Mouse (Mus musculus) telencephalon, adult 2 months (tissue): ENCODE results near the gene Il20ra.
"Not testable (repeated sequence)": the region's sequence is repeated elsewhere in the genome, so short reads cannot be mapped to it uniquely, and the experiment has no call there.

Experiments used
- DNase-seq: peaks from one replicate; pipeline ENCODE4 v3.0.0-alpha.2; 2011; ENCODE audit warnings: low read depth, low spot score

Il20ra gene

DNA sequence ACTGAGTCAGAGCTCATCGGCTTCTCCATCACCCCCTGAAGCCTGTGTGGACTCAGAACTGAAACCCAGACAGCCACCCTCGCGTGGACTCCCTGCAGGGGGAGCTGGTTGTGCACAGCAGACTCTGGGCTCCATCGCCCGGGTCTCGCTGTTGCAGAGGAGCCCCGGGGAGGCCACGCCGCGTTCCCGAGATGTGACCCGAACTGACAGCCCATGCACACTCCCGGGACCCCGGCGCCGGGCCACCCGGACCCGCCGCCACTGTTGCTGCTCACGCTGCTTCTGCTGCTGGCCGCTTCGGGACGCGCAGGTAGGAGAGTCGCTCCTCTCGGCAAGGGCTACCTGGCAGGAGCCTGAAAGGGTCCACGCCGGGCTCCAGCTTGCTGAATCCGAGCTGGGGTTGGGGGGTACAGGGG, at the start of gene Il20ra:
Il20ra (plus strand) TSS at position 150 of the 416 bp plus-strand sequence.
- DNase-seq: no peak

DNA sequence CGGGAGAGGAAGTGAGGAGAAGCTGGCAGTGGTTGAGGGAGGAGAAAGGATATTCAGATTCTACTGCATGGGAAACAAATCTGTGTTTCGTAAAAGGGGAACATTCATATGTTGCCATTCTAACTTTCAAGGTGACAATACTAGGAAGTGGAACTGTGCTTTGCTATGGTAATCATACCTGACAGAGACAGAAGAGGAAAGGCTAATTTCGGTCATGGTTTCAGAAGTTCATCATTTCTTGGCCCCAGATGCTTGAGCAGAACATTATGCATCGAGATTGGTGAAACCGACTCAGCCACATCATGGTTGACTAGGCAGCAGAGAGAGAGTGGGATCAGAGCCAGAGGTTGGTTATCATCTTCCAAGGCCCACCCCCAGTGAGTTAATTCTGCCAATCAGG, 43.4 kb upstream of the Il20ra start:
- DNase-seq: no peak

DNA sequence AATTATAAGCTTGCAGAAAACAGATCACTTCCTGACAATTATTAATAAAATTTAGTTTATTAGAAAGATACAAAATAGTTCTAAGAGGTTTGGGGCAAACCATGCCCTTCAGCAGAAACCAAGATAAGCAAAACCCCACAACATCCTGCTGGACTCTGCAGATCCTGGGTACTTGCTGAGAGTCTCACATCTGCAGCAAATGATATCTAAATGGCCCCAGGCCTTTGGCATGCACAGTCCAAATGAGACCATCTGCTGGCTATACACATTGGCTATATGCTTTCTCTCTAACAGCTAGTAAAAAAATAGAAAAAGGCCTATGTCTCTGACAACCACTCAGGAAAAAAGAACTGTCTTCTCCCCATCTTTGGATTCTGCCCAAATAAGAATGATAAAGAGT, 40.4 kb upstream of the Il20ra start:
- DNase-seq: no peak

DNA sequence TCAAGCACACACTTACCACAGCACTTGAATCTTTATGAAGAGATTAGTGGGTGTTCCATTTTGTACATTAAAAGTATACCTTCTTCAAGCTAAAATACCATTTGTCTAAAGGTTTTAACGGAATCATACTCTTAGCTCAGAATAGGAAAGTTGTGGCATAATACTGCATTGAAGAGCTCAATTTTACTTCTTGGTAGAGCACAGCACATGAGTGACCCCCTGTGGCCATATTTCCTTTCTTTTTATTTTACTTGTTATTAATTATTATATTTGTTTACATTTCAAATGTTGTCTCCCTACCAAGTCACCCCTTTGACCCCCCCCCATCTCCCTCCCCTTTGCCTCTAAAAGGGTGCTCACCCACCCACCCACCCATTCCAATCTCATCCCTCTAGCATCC, 39.2 kb upstream of the Il20ra start:
- DNase-seq: no peak

DNA sequence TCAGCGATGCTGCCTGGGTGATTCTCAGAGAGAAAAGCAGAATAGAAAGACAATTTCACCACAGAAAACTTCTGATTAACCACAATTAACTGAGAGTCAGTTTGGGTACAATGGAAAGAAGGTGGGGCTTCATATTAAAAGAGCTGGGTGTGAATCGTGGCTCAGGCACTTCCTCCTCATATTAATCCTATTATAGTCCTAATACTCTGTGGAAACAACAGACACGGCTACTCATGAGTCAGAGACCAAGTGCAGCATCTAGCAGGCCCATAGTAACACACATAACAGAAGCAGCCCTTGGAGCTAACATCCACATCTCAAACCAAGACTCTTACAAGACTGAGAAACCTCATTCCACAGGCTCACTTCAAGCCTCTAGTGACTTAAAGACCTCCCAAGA, 24.7 kb upstream of the Il20ra start:
- no peak for DNase-seq

DNA sequence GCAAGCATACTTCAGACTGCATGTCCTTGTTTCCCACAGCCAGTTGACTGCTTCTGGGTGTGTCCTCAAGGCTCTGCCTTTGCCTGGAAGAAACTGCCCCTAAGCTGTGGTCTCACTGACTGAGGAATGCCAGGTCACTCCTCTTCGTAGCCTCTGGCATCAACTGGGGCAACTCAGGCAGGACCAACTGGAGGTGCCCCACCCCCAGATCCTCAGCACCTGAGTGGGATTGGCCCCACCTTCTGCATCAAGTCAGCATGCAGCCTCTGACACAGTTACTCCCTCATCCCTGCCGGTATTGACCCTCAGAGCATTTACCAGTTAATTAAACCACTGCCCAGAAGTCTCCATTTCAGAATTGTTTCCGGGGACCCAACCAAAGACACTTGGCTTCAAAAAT, 21.1 kb upstream of the Il20ra start:
- DNase-seq: no peak

DNA sequence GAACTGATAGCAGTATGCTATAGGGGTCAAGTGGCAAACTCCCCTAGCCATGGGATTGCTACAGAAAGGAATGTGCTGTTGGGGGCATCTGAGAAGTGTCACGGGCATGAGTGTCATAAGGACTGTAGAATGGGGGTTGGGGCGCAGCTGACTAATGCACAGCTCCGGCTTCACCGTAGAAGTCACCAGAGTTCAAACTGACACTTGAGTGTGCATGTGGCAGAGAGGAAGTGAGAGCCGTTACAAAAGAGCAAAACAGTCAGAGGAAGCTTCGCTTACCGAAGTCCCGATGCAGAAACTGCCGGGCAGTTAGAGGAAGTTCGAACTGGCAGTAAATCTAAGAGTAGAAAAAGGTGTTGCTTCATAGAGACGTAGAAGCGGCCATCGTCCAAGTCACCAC, 20.6 kb upstream of the Il20ra start:
- DNase-seq: peak; percentile 32

DNA sequence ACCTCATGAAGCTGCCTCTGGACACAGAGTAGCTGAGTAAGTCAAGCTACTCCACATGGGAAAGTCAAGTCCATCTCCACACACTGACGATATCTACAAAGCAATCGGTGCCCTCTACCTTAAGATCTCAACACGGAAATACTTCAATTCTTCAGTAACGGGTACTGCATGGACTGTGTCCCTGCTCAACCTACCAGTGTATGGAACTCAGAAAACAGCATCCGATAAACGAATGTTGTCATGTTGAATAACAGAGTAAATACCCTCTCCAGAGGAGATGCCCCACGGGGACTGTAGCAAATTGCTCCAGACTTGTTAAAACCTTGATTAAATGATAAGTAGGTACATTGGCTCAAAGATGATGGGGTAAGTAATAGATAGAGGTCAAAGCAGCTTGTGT, 20.0 kb upstream of the Il20ra start:
- DNase-seq: no peak

DNA sequence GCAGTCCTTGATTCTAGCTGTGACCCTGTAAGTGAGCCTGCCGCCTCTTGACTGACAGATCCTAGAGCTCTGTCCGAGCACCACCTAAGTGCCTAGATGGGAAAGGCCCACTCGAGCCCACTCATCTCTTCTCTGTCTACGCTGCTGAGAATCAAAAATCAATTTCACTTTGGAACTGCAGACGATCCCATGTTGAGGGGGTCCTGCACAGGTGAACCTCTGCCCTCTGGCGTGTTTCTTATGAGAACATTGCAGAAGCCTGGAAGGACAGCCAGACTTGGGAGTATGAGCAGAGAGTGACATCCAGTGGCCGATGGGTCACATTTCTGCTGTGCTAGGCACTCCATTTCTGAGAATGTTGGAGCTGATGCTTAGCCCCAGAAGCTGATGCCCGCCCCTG, 19.4 kb upstream of the Il20ra start:
- peak; percentile 38 for DNase-seq

DNA sequence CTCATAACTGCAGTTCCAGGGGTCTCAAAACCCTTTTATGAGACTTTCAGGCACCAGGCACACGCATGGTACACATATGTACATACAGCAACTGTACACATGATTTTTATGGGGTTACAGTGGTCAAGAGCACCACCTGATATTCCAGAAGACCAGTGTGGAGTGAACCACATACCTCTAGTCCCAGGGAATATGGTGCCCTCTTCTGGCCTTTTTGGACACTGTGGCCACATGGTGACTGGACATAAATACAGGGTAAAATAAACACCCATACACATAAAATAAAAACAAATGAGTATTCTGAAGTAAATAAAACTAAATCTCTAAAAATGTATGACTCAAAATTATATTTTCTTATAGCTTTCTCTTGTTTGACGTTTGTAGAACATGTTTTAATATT, 18.7 kb upstream of the Il20ra start:
- no peak for DNase-seq

DNA sequence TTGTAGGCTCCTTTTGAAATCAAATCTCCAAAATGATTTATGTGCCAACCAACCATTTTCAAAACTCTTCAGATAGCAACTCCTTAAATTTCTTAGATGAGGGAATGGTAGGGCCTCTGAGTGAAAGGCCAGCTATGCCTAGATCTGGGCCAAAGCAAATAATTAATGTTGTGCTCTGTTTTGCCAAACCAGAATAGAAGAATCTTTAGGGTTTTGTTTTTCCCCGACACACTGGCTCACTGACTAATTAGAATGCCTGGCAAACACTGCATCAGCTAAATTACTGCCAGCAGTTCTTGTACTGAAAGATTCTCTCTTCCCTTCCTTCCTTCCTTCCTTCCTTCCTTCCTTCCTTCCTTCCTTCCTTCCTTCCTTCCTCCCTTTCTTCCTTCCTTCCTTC, 13.0 kb upstream of the Il20ra start:
- no peak for DNase-seq

DNA sequence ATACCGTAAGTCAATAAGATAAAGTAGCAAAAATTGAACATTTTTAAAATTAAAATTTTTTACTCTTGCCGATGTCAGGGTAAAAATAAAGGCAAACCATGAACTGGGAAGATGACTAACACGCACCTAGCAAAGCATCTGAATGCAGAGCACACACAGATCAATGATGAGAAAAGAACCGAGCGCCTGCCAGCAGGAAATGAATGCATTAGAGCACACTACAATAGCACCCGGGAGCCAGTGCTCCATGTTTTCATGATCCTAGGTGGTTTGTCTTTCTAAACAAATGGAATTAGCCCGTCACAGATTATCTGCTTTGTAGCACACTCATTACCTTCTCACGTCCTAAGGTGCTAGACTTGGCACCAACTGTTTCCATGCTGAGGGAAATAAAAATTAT, 7.9 kb upstream of the Il20ra start:
- no peak for DNase-seq

DNA sequence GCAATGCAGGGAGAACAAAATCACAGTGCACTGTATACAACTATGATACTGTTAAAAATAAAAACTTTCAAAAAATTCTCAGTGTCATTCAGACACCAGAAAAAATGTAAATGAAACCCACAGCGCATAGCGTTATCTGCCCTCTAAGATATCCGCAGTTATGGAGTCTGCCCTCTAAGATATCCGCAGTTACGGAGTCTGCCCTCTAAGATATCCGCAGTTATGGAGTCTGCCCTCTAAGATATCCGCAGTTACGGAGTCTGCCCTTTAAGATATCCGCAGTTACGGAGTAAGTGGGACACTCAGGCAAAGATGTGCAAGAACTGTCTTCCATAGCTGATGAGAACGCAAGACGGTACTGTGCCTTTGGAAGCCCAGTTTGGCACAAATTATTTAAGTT, 4.6 kb upstream of the Il20ra start:
- no peak for DNase-seq

DNA sequence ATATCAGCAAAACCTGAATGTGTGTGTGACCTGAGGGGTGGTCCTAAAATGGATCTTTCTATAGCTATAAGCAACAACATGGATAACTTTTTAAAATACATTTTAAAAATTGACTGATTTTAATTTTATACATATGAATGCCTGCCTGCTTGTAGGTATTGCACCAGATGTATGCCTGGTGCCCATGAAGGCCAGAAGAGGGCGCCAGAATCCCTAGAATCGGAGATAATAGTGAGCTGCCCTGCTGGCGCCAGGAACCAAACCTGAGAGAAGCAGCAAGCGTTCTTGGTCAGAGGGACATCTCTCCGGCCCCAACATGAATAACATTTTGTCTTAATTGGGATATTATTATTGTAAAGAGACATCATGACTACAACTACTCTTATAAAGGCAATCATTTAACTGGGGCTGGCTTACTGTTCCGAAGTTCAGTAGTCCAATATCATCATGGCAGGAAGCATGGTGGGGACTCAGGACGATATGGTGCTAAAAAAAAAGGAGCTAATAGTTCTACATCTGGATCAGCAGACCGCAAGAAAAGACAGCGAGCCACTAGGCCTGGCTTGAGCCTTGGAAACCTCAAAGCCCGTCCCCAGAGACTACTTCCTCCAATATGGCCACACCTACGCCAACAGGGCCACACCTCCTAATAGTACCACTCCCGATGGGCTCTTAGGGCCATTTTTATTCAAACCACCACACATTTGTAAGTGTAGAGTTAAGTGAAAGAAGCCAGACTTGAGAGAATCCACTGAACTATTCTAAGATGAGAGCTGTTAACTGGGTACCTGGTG, 3.9 kb upstream of the Il20ra start:
- DNase-seq: no peak

DNA sequence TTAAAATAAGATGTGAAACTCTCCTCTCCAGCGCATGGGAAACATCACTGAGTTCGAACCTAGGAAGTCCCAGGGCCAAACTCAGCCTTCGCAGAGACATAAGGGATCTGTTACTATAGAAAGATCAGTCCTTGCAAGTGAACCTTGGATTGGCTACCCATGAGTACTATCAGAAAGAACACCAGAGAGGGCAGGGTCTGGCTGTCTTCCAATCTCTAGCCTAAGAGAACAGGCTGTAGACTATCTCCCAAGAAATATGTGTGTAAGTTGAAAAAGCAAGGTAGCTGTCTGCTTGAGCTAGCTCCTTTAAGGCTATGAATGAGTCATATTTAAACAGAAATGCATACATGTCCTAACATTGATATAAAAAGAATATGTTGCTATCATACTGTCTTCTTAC, 1.4 kb upstream of the Il20ra start:
- no peak for DNase-seq

DNA sequence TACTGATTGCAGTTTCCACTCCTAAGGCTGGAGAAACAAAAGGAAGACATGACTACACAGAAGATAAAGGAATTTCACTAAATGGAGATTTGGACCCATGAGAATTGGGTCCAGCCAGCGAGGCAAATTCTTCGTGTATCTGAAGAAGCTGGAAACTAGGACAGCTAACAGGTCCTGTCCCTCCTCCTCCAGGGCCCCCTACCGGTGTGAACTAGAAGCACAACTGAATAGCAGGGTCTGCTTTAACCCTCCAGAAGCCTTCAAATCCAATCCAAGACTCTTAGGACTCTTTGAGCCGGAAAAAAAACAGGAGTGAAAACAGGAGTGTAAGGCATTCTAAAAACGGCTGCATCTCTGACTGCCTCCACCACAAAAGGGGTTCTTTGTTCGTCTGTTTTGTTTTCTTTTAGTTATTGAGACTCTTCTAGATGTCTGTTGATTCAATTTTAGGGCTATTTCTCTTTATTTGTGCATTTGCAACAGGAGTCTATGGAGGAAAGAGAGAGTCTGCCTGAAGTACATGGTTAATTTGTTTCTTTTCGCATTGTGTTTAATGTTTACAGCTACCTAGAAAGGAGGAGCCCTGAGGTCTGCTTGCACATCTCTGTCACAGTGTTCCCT, 709 bp upstream of the Il20ra start:
- DNase-seq: no peak

DNA sequence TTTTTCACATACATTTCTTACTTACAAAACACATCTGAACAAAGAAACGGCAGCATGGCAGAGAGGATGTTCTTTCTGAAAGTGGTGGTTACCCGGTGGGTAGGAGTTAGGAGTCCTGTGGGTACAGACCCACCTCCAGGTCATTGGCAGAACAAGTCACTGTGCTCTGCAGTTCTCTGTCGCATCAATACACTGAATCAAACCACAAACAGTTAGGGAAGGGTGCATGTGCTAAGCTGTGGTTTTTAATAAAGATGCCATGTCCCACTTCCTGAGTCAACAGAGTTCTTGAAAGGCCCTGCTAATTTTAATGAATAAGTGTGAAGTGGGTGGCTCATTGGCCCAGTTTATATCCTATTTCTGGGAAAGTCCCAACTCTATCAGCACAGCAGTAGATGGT, 6.3 kb downstream of the Il20ra start:
- DNase-seq: no peak

DNA sequence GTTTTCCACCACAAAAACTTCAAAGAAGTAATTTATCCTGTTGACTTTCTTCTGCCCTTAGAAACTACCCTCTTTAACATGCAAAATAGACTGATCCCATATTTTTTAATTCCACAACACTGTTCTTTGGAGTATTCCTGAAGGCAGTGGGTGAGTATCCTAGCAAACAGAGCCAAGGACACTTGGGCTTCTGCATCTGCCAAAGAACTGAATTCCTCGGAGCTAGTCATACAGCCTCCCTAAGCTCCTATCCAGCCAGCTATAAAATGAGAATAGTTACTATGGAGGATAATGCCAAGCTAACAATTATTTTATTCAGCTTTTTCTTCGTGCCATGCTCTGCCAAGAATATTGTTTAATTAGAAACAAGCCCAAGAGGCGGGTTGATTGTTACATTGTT, 9.9 kb downstream of the Il20ra start:
- DNase-seq: no peak

DNA sequence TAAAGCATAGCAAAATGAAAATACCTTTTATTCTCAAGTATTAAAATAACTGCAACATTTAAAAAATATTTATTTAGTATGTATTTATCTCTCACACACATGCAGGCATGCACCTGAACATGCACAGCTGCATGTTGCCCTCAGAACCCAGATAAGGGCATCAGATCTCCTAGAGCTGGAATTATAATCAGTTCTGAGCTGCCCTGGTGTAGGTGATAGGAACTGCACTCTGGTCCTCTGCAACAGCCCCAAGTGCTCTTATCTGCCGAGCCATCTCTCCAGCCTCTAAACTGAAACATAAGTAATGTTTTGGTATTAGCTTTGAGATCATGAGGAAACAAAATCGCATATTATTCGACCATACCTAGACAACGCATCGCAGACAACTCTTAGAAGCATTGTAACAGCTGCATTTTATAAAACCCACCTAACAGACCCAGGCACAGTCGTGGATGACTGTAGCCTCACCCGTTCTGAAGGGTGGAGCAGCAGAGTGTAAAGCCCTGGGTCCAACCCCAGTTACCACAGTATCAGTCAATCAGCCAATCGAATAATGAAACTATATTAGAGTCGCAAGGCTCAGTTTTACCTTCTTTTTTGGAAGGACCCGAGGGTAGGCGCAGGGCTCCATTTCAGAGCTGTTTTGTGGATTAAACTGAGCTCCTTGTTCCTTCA, 11.9 kb downstream of the Il20ra start:
- DNase-seq: no peak

DNA sequence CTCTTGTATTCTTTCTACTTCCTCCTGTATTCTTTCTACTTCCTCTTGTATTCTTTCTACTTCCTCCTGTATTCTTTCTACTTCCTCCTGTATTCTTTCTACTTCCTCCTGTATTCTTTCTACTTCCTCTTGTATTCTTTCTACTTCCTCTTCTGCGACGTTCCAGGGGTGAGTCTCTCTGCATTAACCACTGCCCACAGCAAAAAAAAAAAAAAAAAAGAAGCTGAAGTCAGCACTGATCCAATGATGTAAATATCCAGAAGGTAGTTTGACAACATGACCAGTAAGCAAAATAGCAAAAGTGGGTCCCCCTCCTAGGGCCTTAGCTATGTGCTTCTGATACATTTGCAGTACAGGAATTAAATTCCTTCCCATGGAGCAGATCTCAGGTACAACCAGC, 26.1 kb downstream of the Il20ra start:
- not testable (repeated sequence) for DNase-seq

DNA sequence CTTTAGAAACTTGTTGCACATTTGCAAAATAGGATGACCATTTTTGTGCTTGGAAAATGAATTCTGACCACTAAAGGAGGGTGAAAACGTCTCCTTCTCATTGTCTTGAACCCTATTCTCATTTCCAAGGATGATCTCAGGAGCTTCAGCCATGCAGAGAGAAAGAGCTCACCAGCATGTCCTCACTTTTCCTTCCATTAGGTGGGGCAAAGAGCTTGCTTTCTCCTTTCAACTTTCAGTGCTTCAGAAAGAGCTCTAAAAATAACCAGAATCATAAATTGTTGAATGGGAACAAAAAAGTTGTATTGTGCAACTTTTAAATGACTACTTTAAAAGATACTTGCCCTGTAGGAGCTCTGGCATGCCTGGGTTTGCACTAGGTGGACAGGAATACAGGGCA, 33.3 kb downstream of the Il20ra start:
- DNase-seq: no peak

DNA sequence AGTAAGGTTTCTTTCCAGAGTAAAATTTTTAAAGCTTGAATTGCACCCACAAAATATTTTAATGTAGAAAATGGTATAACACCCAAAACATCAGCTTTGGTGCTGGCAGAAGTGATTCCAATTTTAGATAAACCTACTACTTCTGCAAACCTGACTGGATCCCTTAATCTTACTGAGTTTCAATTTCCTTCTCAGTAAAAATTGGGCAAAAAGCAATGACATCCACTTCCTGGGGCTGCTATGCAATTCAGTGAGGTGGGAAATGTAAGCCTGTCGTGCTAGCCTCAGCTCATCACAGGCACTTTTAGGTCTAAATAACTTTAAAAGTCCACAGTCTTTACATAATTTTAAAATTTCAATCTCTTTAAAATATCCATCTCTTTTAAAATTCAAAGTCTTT, 33.8 kb downstream of the Il20ra start:
- DNase-seq: no peak

DNA sequence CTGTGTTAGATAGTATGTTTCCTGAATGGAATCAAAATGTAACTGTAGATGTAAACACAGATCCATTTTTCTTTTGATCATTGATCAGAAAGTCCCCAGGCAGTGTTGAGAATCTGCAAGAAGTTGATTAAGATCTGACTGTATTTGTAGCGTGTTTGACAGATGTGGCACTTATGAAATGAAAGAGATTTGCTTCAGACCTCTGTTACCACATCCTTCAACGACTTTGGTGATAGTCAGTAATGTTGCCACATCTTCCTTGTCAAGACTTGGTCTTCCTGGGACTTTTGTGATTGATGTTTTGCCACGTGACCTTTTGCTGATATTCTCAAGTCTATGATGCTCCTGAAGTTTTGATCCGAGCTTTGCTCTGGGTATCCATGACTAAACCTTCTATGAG, 35.3 kb downstream of the Il20ra start:
- no peak for DNase-seq
